Mouse (Mus musculus) myocyte (in vitro differentiated cells): Measurements from ENCODE around the gene Map3k19. TPM values are rescaled to one million over a fixed set of nuclear protein-coding genes. Genes with fewer than 3 reads are reported as not detected.

ENCODE experiments used
- H3K27me3 ChIP-seq: one replicate; pipeline ENCODE4 v1.6.1; 2011; ENCODE audit not compliant: control insufficient read depth, insufficient read depth, insufficient read length
- H3K36me3 ChIP-seq: one replicate; pipeline ENCODE4 v1.6.1; 2011; ENCODE audit not compliant: control insufficient read depth, insufficient read depth
- H3K4me2 ChIP-seq: one replicate; pipeline ENCODE4 v1.6.1; 2011; ENCODE audit warnings: low read depth, control low read depth
- H3K4me3 ChIP-seq: one replicate; pipeline ENCODE4 v1.5.1; 2011; ENCODE audit warnings: mild to moderate bottlenecking, control low read depth, moderate library complexity
- H3K79me2 ChIP-seq: one replicate; pipeline ENCODE4 v1.6.1; 2011; ENCODE audit not compliant: control insufficient read depth, insufficient read depth
- H3ac ChIP-seq: one replicate; pipeline ENCODE4 v1.6.1; 2011; ENCODE audit not compliant: control insufficient read depth, insufficient read length
- CEBPB ChIP-seq: IDR thresholded peaks from 2 replicates; pipeline ENCODE4 v1.6.1; 2011; ENCODE audit warnings: mild to moderate bottlenecking, moderate library complexity; ENCODE audit not compliant: poor library complexity, insufficient read depth, severe bottlenecking
- E2F4 ChIP-seq: IDR thresholded peaks from one replicate; pipeline ENCODE4 v1.6.1; 2011; ENCODE audit warnings: mild to moderate bottlenecking, control low read depth, moderate library complexity; ENCODE audit not compliant: insufficient read depth
- MAX ChIP-seq: IDR thresholded peaks from one replicate; pipeline ENCODE4 v1.6.1; 2011; ENCODE audit warnings: low read depth, mild to moderate bottlenecking, control low read depth
- MYOD1 ChIP-seq, 3 experiments: IDR thresholded peaks; one replicate each; pipeline ENCODE4 v1.6.1; 2011; ENCODE audit warnings: control low read depth in 2 of 3, low read depth in 2 of 3, mild to moderate bottlenecking in 2 of 3, moderate library complexity in 1 of 3; ENCODE audit not compliant: insufficient read length in 2 of 3, control insufficient read depth in 1 of 3
- MYOG ChIP-seq, 3 experiments: IDR thresholded peaks; one replicate each; pipeline ENCODE4 v1.6.1; 2011; ENCODE audit warnings: control low read depth in 2 of 3, low read depth in 2 of 3, mild to moderate bottlenecking in 2 of 3; ENCODE audit not compliant: insufficient read length in 2 of 3, control insufficient read depth in 1 of 3, insufficient read depth in 1 of 3
- POLR2A ChIP-seq: IDR thresholded peaks from one replicate; pipeline ENCODE4 v1.6.1; 2011; ENCODE audit warnings: low read depth, mild to moderate bottlenecking, control low read depth, moderate library complexity; ENCODE audit not compliant: insufficient read length
- POLR2AphosphoS2 ChIP-seq: IDR thresholded peaks from one replicate; pipeline ENCODE4 v1.6.1; 2011; ENCODE audit warnings: low read depth, control low read depth; ENCODE audit not compliant: insufficient read length
- REST ChIP-seq: IDR thresholded peaks from one replicate; pipeline ENCODE4 v1.6.1; 2011; ENCODE audit warnings: mild to moderate bottlenecking, control low read depth, moderate library complexity; ENCODE audit not compliant: insufficient read depth, insufficient read length
- SRF ChIP-seq: IDR thresholded peaks from one replicate; pipeline ENCODE4 v1.6.1; 2011; ENCODE audit warnings: low read depth; ENCODE audit not compliant: control insufficient read depth, insufficient read length
- TCF12 ChIP-seq: IDR thresholded peaks from one replicate; pipeline ENCODE4 v1.6.1; 2011; ENCODE audit warnings: mild to moderate bottlenecking, control low read depth; ENCODE audit not compliant: poor library complexity, insufficient read depth, severe bottlenecking
- TCF3 ChIP-seq: IDR thresholded peaks from one replicate; pipeline ENCODE4 v1.6.1; 2011; ENCODE audit warnings: low read depth, control low read depth; ENCODE audit not compliant: insufficient read length
- USF1 ChIP-seq: IDR thresholded peaks from one replicate; pipeline ENCODE4 v1.6.1; 2011; ENCODE audit warnings: low read depth, mild to moderate bottlenecking, control low read depth, moderate library complexity
- polyA plus RNA-seq: library from polyadenylated mRNA; unstranded; fragments of >200 nt; fragmentation: generic; extraction: Trizol; gene quantifications from one replicate; pipeline ENCODE4 v1.2.1, GENCODE M21; 2012; ENCODE audit warnings: missing spikeins

Map3k19 gene
- polyA plus RNA-seq, 1 experiment: 0.18 TPM

GRCm38 (mm10) chr1:127802916-127803315 lies 51.9 kb downstream of the Map3k19 start:
- no peak for TF ChIP-seq POLR2AphosphoS2
- TF ChIP-seq E2F4: no peak
- no peak for TF ChIP-seq MAX
- TF ChIP-seq MYOD1 (IDR thresholded peaks at IDR 0.05; ENCODE audit: control insufficient read depth in 1 of 3, insufficient read length in 2 of 3, low read depth in 2 of 3): no peak
- no peak for TF ChIP-seq TCF3
- no peak for TF ChIP-seq CEBPB
- TF ChIP-seq USF1: no peak
- no peak for TF ChIP-seq REST
- no peak for TF ChIP-seq POLR2A
- no peak overlapping the region for H3K4me2 ChIP-seq
- H3K36me3 ChIP-seq: peaks cover 52% of the 10 kb centered on the region
- H3K27me3 ChIP-seq: no peaks in the 10 kb centered on the region
- no peak overlapping the region for H3K4me3 ChIP-seq
- peaks cover 18% of the 10 kb centered on the region for H3K79me2 ChIP-seq
- no peak overlapping the region for H3ac ChIP-seq

DNA sequence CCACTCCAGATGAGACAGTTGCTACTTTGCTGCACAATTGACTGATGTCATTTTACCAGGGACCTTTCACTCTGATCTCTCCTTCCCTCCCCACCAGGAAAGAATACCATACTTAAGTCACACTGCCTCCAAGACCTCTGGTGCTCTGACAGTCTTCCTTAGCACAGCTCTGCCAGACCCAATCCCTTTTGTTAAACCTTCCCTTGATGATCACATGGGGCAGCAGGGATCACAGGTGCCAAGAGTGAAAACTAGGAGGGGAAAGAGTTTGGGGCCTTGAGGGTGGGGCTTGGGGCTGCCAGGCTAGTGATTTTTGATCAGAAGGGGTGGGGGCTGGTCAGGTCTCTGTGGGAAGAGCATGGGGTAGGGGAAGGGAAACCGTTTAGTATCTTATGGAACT lies 58.1 kb downstream of the Map3k19 start:
- no peak overlapping the region for H3K4me2 ChIP-seq
- H3K36me3 ChIP-seq: peaks cover 38% of the 10 kb centered on the region
- no peaks in the 10 kb centered on the region for H3K27me3 ChIP-seq
- H3K79me2 ChIP-seq: peaks cover 40% of the 10 kb centered on the region
- no peak overlapping the region for H3K4me3 ChIP-seq
- no peak overlapping the region for H3ac ChIP-seq
- TF ChIP-seq MAX (no peak), CEBPB (no peak), MYOG (IDR thresholded peaks at IDR 0.05; ENCODE audit: control insufficient read depth in 1 of 3, insufficient read depth in 1 of 3, insufficient read length in 2 of 3, low read depth in 2 of 3) (no peak), TCF3 (no peak), E2F4 (no peak), TCF12 (no peak), SRF (no peak), REST (no peak), USF1 (no peak), POLR2A (no peak), MYOD1 (IDR thresholded peaks at IDR 0.05; ENCODE audit: control insufficient read depth in 1 of 3, insufficient read length in 2 of 3, low read depth in 2 of 3) (no peak), POLR2AphosphoS2 (no peak)

DNA sequence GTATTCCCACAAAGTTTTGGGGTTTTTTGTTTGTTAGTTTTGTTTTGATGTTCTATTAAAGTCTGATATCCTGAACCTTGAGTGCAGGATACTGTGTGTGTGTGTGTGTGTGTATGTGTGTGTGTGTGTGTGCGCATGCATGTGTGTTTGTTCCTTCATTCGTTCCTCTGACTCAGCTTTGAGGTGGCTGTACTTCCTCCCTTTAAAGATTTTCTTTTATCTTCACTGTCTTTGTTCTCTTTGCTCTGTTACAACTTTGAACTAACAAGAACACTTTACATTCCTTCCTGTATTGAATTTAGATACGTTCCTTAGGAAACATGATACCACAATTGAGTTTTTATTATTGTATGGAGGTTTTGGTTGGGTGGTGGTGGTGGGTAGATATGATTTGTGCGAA lies 58.5 kb downstream of the Map3k19 start:
- Histone ChIP-seq H3K4me2 (no peak overlapping the region), H3ac (no peak overlapping the region), H3K36me3 (peaks cover 37% of the 10 kb centered on the region), H3K27me3 (no peaks in the 10 kb centered on the region), H3K79me2 (peaks cover 44% of the 10 kb centered on the region), H3K4me3 (no peak overlapping the region)
- TF ChIP-seq MYOG (IDR thresholded peaks at IDR 0.05; ENCODE audit: control insufficient read depth in 1 of 3, insufficient read depth in 1 of 3, insufficient read length in 2 of 3, low read depth in 2 of 3): no peak
- TF ChIP-seq POLR2A: no peak
- TF ChIP-seq MAX: no peak
- no peak for TF ChIP-seq REST
- TF ChIP-seq E2F4: no peak
- no peak for TF ChIP-seq POLR2AphosphoS2
- TF ChIP-seq SRF: no peak
- no peak for TF ChIP-seq TCF3
- TF ChIP-seq TCF12: no peak
- no peak for TF ChIP-seq MYOD1 (IDR thresholded peaks at IDR 0.05; ENCODE audit: control insufficient read depth in 1 of 3, insufficient read length in 2 of 3, low read depth in 2 of 3)
- no peak for TF ChIP-seq CEBPB

- Histone ChIP-seq H3ac (no peak overlapping the region), H3K79me2 (peaks cover 55% of the 10 kb centered on the region), H3K4me2 (no peak overlapping the region), H3K36me3 (peaks cover 29% of the 10 kb centered on the region), H3K27me3 (no peaks in the 10 kb centered on the region), H3K4me3 (no peak overlapping the region)
- TF ChIP-seq MYOG (IDR thresholded peaks at IDR 0.05; ENCODE audit: control insufficient read depth in 1 of 3, insufficient read depth in 1 of 3, insufficient read length in 2 of 3, low read depth in 2 of 3): no peak
- TF ChIP-seq TCF12: no peak
- no peak for TF ChIP-seq USF1
- TF ChIP-seq CEBPB: no peak
Observed at GRCm38 (mm10) chr1:127795087-127795769, 59.6 kb downstream of the Map3k19 start.

GRCm38 (mm10) chr1:127793459-127793858 lies 61.4 kb downstream of the Map3k19 start:
- H3K27me3 ChIP-seq: no peaks in the 10 kb centered on the region
- peaks cover 69% of the 10 kb centered on the region for H3K79me2 ChIP-seq
- H3K36me3 ChIP-seq: peaks cover 19% of the 10 kb centered on the region
- no peak overlapping the region for H3K4me2 ChIP-seq
- TF ChIP-seq TCF12: no peak
- TF ChIP-seq MYOG (IDR thresholded peaks at IDR 0.05; ENCODE audit: control insufficient read depth in 1 of 3, insufficient read depth in 1 of 3, insufficient read length in 2 of 3, low read depth in 2 of 3): no peak
- TF ChIP-seq E2F4: no peak
- TF ChIP-seq REST: no peak
- H3K4me3 ChIP-seq: no peak overlapping the region
- H3ac ChIP-seq: no peak overlapping the region
